Mouse (Mus musculus) stomach, embryonic 16.5 days (tissue): ENCODE data around the gene Mymx. TPM values are rescaled to one million over a fixed set of nuclear protein-coding genes. Genes with fewer than 3 reads are reported as not detected.

Experiments used
- ATAC-seq: fragments of 200-750 bp; cut with Nextera tagmentation; 2 replicates; pipeline ENCODE4 v1.8.0; 2017; ENCODE audit warnings: moderate number of reproducible peaks, moderate TSS enrichment; ENCODE audit not compliant: insufficient read depth, low FRiP score
- H3K27ac ChIP-seq: fragments of 300-500 bp; sonication (generic); 2 replicates; pipeline ENCODE4 v1.5.1; 2014; ENCODE audit warnings: low read length
- H3K27me3 ChIP-seq: fragments of 300-500 bp; sonication (generic); 2 replicates; pipeline ENCODE4 v1.6.1; 2014; ENCODE audit warnings: low read length, control low read depth, mixed read lengths; ENCODE audit not compliant: control insufficient read depth, insufficient read depth
- H3K36me3 ChIP-seq: fragments of 300-500 bp; sonication (generic); 2 replicates; pipeline ENCODE4 v1.6.1; 2014; ENCODE audit warnings: low read length; ENCODE audit not compliant: control insufficient read depth, insufficient read depth
- H3K4me1 ChIP-seq: fragments of 300-500 bp; sonication (generic); 2 replicates; pipeline ENCODE4 v1.6.1; 2014; ENCODE audit warnings: low read length, control low read depth, mixed read lengths; ENCODE audit not compliant: control insufficient read depth, insufficient read depth
- H3K4me2 ChIP-seq: fragments of 300-500 bp; sonication (generic); 2 replicates; pipeline ENCODE4 v1.6.1; 2014; ENCODE audit warnings: low read depth, low read length, mixed read lengths
- H3K4me3 ChIP-seq: fragments of 300-500 bp; sonication (generic); replicated peaks from 2 replicates; pipeline ENCODE4 v1.5.1; 2014; ENCODE audit warnings: mild to moderate bottlenecking, low read length
- H3K9ac ChIP-seq: fragments of 300-500 bp; sonication (generic); 2 replicates; pipeline ENCODE4 v1.6.1; 2014; ENCODE audit warnings: low read length
- H3K9me3 ChIP-seq: fragments of 300-500 bp; sonication (generic); replicated peaks from 2 replicates; pipeline ENCODE4 v1.6.1; 2016; ENCODE audit warnings: low read length, control low read depth; ENCODE audit not compliant: control insufficient read depth
- WGBS: fragments of 180-500 bp; shearing (Covaris S2); extraction: QIAGEN DNeasy Blood & Tissue Kit; methylation state at CpG from one replicate; pipeline ENCODE4 v1.1.7; 2014; 5-methylcytosine and 5-hydroxymethylcytosine counted together
- polyA plus RNA-seq: library from polyadenylated mRNA; unstranded; fragments of >200 nt; fragmentation: Nextera tagmentation; extraction: Ambion mirVana; gene quantifications from 2 replicates; pipeline ENCODE4 v1.2.1, GENCODE M21; 2015

Gene Mymx
- 0.67 and 3.5 TPM in 2 replicates for polyA plus RNA-seq

DNA sequence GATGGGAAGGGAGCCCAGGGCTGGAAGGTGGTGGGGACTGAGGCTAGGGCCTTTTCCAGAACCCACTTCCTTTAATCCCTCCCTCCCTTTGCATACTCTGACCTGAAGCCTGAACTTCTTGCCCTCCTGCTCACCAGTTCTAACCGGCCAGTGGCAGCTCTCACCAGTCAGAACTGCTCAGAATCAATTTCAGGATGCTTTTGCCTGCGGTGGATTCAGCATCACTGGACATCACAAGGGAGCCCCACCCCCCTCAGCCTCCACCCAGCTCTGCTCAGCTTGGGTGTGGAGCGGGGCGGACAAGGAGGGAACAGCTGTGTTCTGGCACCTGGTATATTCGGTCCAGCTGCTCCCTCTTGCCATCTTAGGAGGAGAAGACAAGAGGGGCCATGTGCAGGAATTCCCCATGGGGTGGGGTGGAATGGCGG is at the start of gene Mymx:
TSS of gene Mymx (minus strand) at position 226 of the 428 bp plus-strand sequence.
- H3K4me3 ChIP-seq = no peak within 1 kb of the TSS
- H3K27me3 ChIP-seq = 0 out of 2 replicates have a peak, but pooled peaks cover 3% of the 10 kb centered on the region
- H3K36me3 ChIP-seq = no peaks in the 10 kb centered on the region
- peak within 1 kb of the TSS; percentile 2; the same call in 1 of the 2 replicates for H3K9ac ChIP-seq
- peaks cover 32% of the 10 kb centered on the region for H3K4me1 ChIP-seq
- 39% methylated on average over 6 of the region's 6 CpGs for WGBS
- H3K4me2 ChIP-seq = no peak within 1 kb of the TSS
- ATAC-seq = no peak
- no peak within 1 kb of the TSS for H3K27ac ChIP-seq
- H3K9me3 ChIP-seq = no peaks in the 10 kb centered on the region

DNA sequence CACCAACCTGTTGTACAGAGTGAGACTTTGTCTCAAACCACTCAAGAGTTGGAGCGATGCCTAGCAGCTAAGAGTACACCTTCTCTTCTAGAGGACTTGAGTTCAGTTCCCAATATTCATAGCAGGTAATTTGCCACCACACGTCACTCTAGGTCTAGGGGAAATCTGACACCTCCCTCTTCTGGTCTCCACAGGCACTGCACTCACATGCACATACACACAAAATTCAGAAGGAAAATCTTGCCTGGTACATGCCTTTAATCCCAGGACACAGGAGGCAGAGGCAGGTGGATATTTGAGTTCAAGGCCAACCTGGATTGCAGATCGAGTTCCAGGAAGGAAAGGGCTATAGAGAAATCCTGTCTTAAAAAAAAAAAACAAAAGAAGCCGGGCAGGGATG is 42.3 kb upstream of the Mymx start:
- ATAC-seq = no peak
- H3K9me3 ChIP-seq = 0 out of 2 replicates have a peak, but pooled peaks cover 4% of the 10 kb centered on the region
- H3K27me3 ChIP-seq = no peaks in the 10 kb centered on the region
- H3K4me2 ChIP-seq = no peak overlapping the region
- H3K4me1 ChIP-seq = no peaks in the 10 kb centered on the region
- no peaks in the 10 kb centered on the region for H3K36me3 ChIP-seq
- H3K27ac ChIP-seq = no peak overlapping the region
- WGBS = 94% methylated on average over 4 of the region's 4 CpGs
- no peak overlapping the region for H3K9ac ChIP-seq
- H3K4me3 ChIP-seq = no peak overlapping the region

DNA sequence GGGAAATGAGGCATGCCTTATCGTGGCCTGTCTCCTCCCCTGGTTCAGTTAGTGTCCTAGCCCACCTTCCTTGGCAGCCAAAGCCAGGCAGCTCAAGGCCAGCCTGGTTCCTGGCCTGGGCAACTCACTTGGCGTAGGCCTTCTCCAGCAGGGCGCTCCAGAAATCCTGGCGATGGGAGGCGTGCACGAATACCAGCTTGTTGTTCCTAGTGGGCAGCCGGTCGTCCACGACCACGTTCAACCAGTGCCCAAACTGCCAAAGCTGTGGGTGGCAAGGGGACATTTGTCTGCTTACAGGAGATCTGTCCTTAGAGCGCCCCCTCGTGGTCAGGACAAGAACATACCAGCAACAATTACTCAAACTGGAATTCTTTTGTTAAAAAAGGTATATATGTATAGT is 40.8 kb upstream of the Mymx start:
- no peaks in the 10 kb centered on the region for H3K4me1 ChIP-seq
- H3K9ac ChIP-seq = no peak overlapping the region
- H3K36me3 ChIP-seq = no peaks in the 10 kb centered on the region
- WGBS = 26% methylated on average over 12 of the region's 12 CpGs
- no peak for ATAC-seq
- H3K27ac ChIP-seq = no peak overlapping the region
- no peaks in the 10 kb centered on the region for H3K27me3 ChIP-seq
- H3K4me3 ChIP-seq = no peak overlapping the region
- H3K4me2 ChIP-seq = no peak overlapping the region
- H3K9me3 ChIP-seq = 0 out of 2 replicates have a peak, but pooled peaks cover 4% of the 10 kb centered on the region

DNA sequence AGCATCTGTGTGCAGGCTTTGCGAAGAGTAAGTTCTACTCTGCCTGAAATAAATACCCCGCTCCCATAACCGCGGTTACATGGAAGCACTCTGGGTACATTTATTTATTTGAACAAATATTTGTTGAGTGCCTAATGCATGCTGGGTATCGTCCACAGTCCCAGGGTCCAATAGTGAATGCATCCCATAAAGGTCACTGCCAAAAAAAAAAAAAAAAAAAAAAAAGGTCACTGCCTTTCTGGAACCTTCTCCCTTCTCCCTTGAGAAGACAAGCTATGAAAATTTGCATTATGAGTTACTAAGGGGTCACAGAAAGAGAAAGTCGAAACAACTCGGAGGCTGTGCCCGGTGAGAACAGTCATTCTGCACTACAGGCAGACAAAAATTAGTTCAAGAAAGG is 40.1 kb upstream of the Mymx start:
- Histone ChIP-seq H3K4me2 (no peak overlapping the region), H3K36me3 (no peaks in the 10 kb centered on the region), H3K27ac (no peak overlapping the region), H3K9me3 (0 out of 2 replicates have a peak, but pooled peaks cover 4% of the 10 kb centered on the region), H3K9ac (no peak overlapping the region), H3K4me3 (no peak overlapping the region), H3K27me3 (no peaks in the 10 kb centered on the region), H3K4me1 (no peaks in the 10 kb centered on the region)
- ATAC-seq = no peak
- WGBS = 77% methylated on average over 8 of the region's 8 CpGs

DNA sequence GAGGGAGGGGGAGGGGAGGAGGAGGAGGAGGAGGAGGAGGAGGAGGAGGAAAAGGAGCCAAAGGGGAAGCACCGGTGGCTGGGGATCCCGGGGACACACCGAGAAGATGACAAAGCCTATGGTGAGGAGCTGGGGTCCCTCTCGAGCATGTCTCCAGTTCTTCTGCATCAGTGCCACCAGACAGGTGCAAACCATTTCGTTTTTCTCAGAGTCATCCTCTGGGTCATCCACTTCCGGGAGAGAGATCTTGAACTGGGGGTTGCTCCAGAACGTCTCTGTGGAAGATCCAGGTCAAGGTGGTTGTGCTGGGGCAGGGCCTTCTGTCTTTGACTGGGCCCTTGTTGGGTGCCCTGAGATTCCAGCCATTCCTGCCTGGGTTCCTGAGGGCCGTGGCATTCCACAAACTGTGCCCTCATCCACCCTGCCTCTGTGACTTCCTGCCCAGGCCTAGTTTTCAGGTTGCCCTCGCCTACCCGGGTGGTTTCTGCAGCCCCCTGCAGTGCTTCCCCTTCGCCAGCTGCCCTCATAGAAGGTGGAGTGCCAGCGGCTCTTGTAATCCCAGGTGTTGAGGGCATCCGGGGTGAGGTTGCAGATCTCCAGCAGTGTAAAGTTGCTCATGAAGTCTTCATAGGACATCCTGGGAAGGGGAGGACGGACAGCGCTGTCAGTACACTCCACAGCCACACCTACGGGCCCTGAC is 36.8 kb upstream of the Mymx start:
- Histone ChIP-seq H3K4me3 (no peak overlapping the region), H3K27ac (no peak overlapping the region), H3K4me2 (no peak overlapping the region), H3K9ac (no peak overlapping the region), H3K9me3 (no peaks in the 10 kb centered on the region), H3K4me1 (no peaks in the 10 kb centered on the region), H3K27me3 (no peaks in the 10 kb centered on the region), H3K36me3 (no peaks in the 10 kb centered on the region)
- ATAC-seq = no peak
- 69% methylated on average over 16 of the region's 16 CpGs for WGBS

DNA sequence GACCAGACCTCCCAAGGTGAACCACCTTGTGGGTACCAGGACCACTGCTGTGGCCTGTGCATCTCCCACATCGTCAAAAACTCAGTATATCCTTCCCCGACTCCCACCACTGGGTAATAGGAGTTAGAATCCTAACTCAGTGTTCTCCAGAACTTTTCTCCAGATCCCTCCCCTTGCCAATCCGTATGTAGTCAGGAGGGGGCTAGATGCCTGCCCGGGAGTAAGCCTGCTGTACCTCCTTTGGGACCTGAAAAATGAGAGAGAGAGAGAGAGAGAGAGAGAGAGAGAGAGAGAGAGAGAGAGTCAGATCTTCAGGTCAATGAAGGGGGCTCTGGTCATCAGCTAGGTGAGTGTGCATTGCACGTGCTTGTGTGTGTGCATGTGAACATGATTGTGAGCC is 32.1 kb upstream of the Mymx start:
- no peaks in the 10 kb centered on the region for H3K27me3 ChIP-seq
- peaks cover 8% of the 10 kb centered on the region for H3K4me1 ChIP-seq
- 78% methylated on average over 5 of the region's 5 CpGs for WGBS
- no peak overlapping the region for H3K4me2 ChIP-seq
- H3K9me3 ChIP-seq = no peaks in the 10 kb centered on the region
- no peak for ATAC-seq
- H3K36me3 ChIP-seq = no peaks in the 10 kb centered on the region
- no peak overlapping the region for H3K27ac ChIP-seq
- no peak overlapping the region for H3K4me3 ChIP-seq
- no peak overlapping the region for H3K9ac ChIP-seq

DNA sequence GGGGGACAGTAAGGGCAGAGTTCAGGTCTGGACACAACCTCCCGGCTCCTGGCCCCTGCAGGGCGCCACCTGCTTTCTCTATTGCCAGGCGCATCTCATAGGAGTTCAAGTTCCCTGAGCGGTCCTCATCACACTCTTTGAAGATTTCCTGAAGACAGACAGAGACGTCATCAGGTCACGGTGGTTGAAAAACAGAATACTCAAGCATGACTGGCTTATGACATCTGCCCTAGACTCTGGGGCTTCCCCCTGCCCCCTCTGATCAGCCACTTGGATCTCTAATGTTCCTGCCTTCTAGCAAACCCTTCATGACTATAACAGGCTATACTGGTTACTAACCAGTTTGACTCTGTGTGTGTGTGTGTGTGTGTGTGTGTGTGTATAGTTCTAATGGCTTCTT is 30.0 kb upstream of the Mymx start:
- peaks cover 8% of the 10 kb centered on the region for H3K4me1 ChIP-seq
- no peaks in the 10 kb centered on the region for H3K9me3 ChIP-seq
- no peak for ATAC-seq
- no peak overlapping the region for H3K4me3 ChIP-seq
- H3K4me2 ChIP-seq = no peak overlapping the region
- H3K9ac ChIP-seq = no peak overlapping the region
- H3K36me3 ChIP-seq = no peaks in the 10 kb centered on the region
- H3K27me3 ChIP-seq = no peaks in the 10 kb centered on the region
- WGBS = 63% methylated on average over 6 of the region's 6 CpGs
- no peak overlapping the region for H3K27ac ChIP-seq

DNA sequence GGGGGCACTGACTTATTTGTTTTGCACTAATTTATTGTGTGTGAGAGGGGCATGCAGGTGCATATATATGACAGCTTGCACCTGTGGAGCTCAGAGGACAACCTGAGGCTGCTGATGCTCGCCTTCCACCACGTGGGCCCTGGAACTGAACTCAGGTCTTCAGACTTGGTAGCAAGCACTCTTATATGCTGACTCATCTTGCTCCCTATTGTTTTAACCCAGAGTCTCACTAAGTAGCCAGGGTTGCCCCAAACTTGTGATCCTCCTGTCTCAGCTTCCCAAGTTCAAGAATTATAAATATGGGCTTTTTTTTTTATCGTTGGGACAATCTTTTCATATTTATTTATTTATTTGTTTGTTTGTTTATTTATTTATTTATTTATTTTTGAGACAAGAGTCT is 29.1 kb upstream of the Mymx start:
- H3K27ac ChIP-seq = no peak overlapping the region
- no peaks in the 10 kb centered on the region for H3K36me3 ChIP-seq
- peaks cover 11% of the 10 kb centered on the region for H3K4me1 ChIP-seq
- no peak overlapping the region; the same call in 1 of the 2 replicates for H3K4me2 ChIP-seq
- 52% methylated on average over 3 of the region's 3 CpGs for WGBS
- no peak overlapping the region for H3K9ac ChIP-seq
- ATAC-seq = no peak
- H3K9me3 ChIP-seq = no peaks in the 10 kb centered on the region
- no peak overlapping the region for H3K4me3 ChIP-seq
- no peaks in the 10 kb centered on the region for H3K27me3 ChIP-seq

DNA sequence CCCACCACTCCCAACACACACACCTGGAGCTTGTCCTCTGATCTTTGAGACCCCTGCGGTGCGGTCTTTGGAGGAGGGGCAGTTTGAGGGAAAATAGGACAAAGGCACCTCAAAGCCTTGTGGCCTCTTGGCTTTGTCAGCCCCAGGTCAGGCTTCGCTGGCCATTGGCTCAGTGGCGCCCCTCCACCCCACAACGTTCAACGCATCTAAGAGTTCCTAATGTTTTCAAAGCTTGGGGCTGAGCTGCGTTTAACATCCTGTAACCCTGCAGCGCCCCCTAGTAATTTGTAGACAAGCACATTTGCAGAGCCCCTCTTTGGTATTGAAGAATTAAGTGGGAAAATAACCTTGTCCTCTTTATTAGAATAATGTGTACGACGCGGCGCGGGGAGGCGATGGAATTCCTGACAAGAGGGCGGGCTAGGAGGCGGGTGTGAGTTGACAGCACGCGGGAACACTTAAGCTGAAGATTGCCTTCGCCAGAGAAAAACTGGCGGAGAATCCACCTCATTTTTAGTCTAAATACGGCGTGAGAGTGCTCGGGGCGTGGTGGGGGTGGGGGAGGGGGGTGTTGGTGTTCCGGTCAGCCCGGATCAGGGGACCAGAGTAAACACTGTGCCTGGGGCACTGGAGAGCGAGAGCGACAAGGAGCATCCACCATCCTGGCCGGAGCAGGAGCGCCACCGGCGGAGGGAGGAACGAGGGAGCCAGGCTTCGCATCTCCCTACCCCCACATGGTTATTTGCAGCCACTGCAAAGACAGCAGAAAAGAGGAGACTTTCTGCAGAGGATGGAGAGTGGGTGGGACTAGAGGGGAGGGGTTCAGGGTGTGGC is 28.2 kb upstream of the Mymx start:
- WGBS = 3% methylated on average over 34 of the region's 34 CpGs

More for the DNA sequence above, 28.2 kb upstream of the Mymx start:
- ATAC-seq = peak; percentile 74; the same call in 1 of the 2 replicates
- H3K4me2 ChIP-seq = peak overlapping the region; percentile 73
- peak overlapping the region; percentile 41 for H3K4me3 ChIP-seq
- H3K9me3 ChIP-seq = no peaks in the 10 kb centered on the region
- H3K27ac ChIP-seq = peak overlapping the region; percentile 73
- no peaks in the 10 kb centered on the region for H3K36me3 ChIP-seq
- no peaks in the 10 kb centered on the region for H3K27me3 ChIP-seq
- H3K9ac ChIP-seq = peak overlapping the region; percentile 72
- peaks cover 11% of the 10 kb centered on the region for H3K4me1 ChIP-seq
